Mouse (Mus musculus): Measurements from ENCODE around the gene Bcl7a. TPM values are rescaled to one million over a fixed set of nuclear protein-coding genes. Genes with fewer than 3 reads are reported as not detected.

Gene Bcl7a
- total and polyA plus RNA-seq, 3 experiments, result 2.3 to 7.2 (median 4.3) TPM

- H3K9ac ChIP-seq (ENCODE audit: insufficient read depth, low read depth), result peak overlapping the region; percentile 12; the same call in 1 of the 2 replicates
- H3K79me2 ChIP-seq (replicated peaks; ENCODE audit: control insufficient read depth, extremely low read depth, insufficient read depth, poor library complexity, severe bottlenecking), result no peaks in the 10 kb centered on the region
- H3K27ac ChIP-seq (ENCODE audit: insufficient read depth, low read depth), result peak overlapping the region; percentile 63
- H3K4me3 ChIP-seq (replicated peaks in 1 of 3; ENCODE audit: low read depth in 2 of 3, low read length in 2 of 3, poor library complexity in 1 of 3), result peak overlapping the region in 2 of 3 experiments; percentile 19 to 37
- DNase-seq (ENCODE audit: extremely low read depth), result peak; percentile 76
- dilution Hi-C loops (cut with MboI; ENCODE audit: extremely low pct_ligation_motif_present, extremely low pct_unique_long_range_greater_than_20kb, low sequenced_read_pairs) (no loop called here), in situ Hi-C loops (cut with MboI; ENCODE audit: low pct_ligation_motif_present, low pct_unique_long_range_greater_than_20kb, low sequenced_read_pairs) (no loop called here)
- no peaks in the 10 kb centered on the region for H3K9me3 ChIP-seq (replicated peaks; ENCODE audit: low read length)
- peaks cover 3 to 4% of the 10 kb centered on the region in 2 experiments for H3K36me3 ChIP-seq (replicated peaks in 1 of 2; ENCODE audit: control insufficient read depth in 1 of 2, insufficient read depth in 1 of 2, low read length in 1 of 2)
- TF ChIP-seq EP300 (IDR thresholded peaks at IDR 0.05; ENCODE audit: low read length) (peak; percentile 60; the same call in 1 of the 2 replicates), HCFC1 (IDR thresholded peaks at IDR 0.05; ENCODE audit: low read depth, low read length) (peak; percentile 39; the same call in 1 of the 2 replicates), ZC3H11A (IDR thresholded peaks at IDR 0.05; ENCODE audit: low read depth, low read length) (no peak), IRF4 (IDR thresholded peaks at IDR 0.05; ENCODE audit: low read depth, low read length) (0 out of 2 replicates have a peak, but pooled peaks have one; percentile 33), USF1 (IDR thresholded peaks at IDR 0.05; ENCODE audit: low read depth, low read length) (no peak), KAT2A (IDR thresholded peaks at IDR 0.05; ENCODE audit: insufficient replicate concordance, low read length) (no peak), ELF1 (IDR thresholded peaks at IDR 0.05; ENCODE audit: low read depth, low read length) (no peak), ZMIZ1 (IDR thresholded peaks at IDR 0.05; ENCODE audit: low read depth, low read length) (no peak), MYC (IDR thresholded peaks at IDR 0.05; ENCODE audit: low read depth, low read length) (no peak), USF2 (conservative IDR thresholded peaks at IDR 0.05; ENCODE audit: low read depth, low read length) (no peak), SMC3 (IDR thresholded peaks at IDR 0.05; ENCODE audit: low read depth, low read length) (no peak), ZKSCAN1 (IDR thresholded peaks at IDR 0.05; ENCODE audit: borderline replicate concordance, low read depth, low read length) (no peak), E2F4 (IDR thresholded peaks at IDR 0.05; ENCODE audit: insufficient replicate concordance, low read depth, low read length) (no peak), TCF12 (IDR thresholded peaks at IDR 0.05; ENCODE audit: low read depth, low read length) (peak; percentile 38; the same call in 1 of the 2 replicates), MEF2A (IDR thresholded peaks at IDR 0.05; ENCODE audit: borderline replicate concordance, low read depth, low read length) (peak; percentile 56; the same call in 1 of the 2 replicates), CTCF (conservative IDR thresholded peaks at IDR 0.05 in 1 of 2, IDR thresholded peaks at IDR 0.05 in 1 of 2; ENCODE audit: low read depth in 2 of 2, low read length in 2 of 2) (no peak), MAX (IDR thresholded peaks at IDR 0.05; ENCODE audit: low read length) (no peak), MAZ (IDR thresholded peaks at IDR 0.05; ENCODE audit: low read depth, low read length) (no peak), GABPA (IDR thresholded peaks at IDR 0.05; ENCODE audit: insufficient replicate concordance, low read depth, low read length) (no peak), POLR2AphosphoS2 (IDR thresholded peaks at IDR 0.05; ENCODE audit: low read depth, low read length) (peak; percentile 44; the same call in 1 of the 2 replicates), MAFK (IDR thresholded peaks at IDR 0.05; ENCODE audit: insufficient replicate concordance, low read length) (0 out of 2 replicates have a peak, but pooled peaks have one; percentile 23), CHD2 (IDR thresholded peaks at IDR 0.05; ENCODE audit: low read length) (0 out of 2 replicates have a peak, but pooled peaks have one; percentile 30), NRF1 (IDR thresholded peaks at IDR 0.05; ENCODE audit: low read depth, low read length) (no peak), RAD21 (IDR thresholded peaks at IDR 0.05; ENCODE audit: low read depth, low read length) (no peak), ZNF384 (IDR thresholded peaks at IDR 0.05; ENCODE audit: low read depth, low read length) (no peak), UBTF (IDR thresholded peaks at IDR 0.05; ENCODE audit: low read depth, low read length) (no peak), POLR2A (IDR thresholded peaks at IDR 0.05; ENCODE audit: low read depth, low read length) (no peak), RCOR1 (conservative IDR thresholded peaks at IDR 0.05; ENCODE audit: low read depth, low read length) (no peak), NELFE (IDR thresholded peaks at IDR 0.05; ENCODE audit: low read depth, low read length) (no peak), PAX5 (IDR thresholded peaks at IDR 0.05; ENCODE audit: low read length) (no peak), MXI1 (IDR thresholded peaks at IDR 0.05; ENCODE audit: low read depth, low read length) (no peak), SIN3A (IDR thresholded peaks at IDR 0.05; ENCODE audit: low read length) (peak; percentile 42; the same call in 1 of the 2 replicates), BHLHE40 (IDR thresholded peaks at IDR 0.05; ENCODE audit: low read depth, low read length) (peak; percentile 56), JUND (conservative IDR thresholded peaks at IDR 0.05; ENCODE audit: low read depth, low read length) (no peak; the same call in 1 of the 2 replicates), TBP (conservative IDR thresholded peaks at IDR 0.05; ENCODE audit: low read depth, low read length) (no peak), CHD1 (IDR thresholded peaks at IDR 0.05; ENCODE audit: low read depth, low read length) (0 out of 2 replicates have a peak, but pooled peaks have one; percentile 51), JUN (IDR thresholded peaks at IDR 0.05; ENCODE audit: insufficient read depth, low read depth, low read length) (peak; percentile 49; the same call in 1 of the 2 replicates), ETS1 (conservative IDR thresholded peaks at IDR 0.05; ENCODE audit: low read depth, low read length) (peak; percentile 71)
- H3K4me1 ChIP-seq (ENCODE audit: control insufficient read depth in 1 of 2, insufficient read depth in 2 of 2), result peaks cover 22 to 52% of the 10 kb centered on the region in 2 experiments
- H3K4me2 ChIP-seq (ENCODE audit: insufficient read depth, low read depth, poor library complexity, severe bottlenecking), result peak overlapping the region; percentile 33; the same call in 1 of the 2 replicates
- no peaks in the 10 kb centered on the region for H3K27me3 ChIP-seq (replicated peaks)
Measured at GRCm38 (mm10) chr5:123378712-123379111, 35.1 kb downstream of the Bcl7a start.
